Mouse (Mus musculus): ENCODE results near the gene Vmn1r49.
"Not testable (repeated sequence)": the region's sequence is repeated elsewhere in the genome, so short reads cannot be mapped to it uniquely, and the experiment has no call there.

Vmn1r49 gene

DNA sequence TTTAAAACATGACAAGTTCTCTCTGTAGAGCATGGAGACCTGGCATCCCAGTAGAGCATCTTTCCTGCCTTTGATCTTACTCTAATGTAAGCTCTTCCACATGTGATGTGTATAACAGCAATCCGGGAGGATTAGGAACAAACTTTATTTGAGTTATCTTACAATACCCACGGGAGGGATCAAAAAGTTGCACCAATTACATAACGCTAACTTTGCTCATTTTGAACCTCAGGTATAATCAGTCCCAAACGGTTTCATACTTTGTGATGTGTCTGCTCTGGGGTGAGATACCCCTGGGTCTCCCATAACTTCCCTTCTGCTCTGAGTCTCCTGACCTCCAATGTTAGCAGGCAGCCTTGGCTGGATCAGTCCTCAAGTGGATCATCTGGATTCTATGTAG lies at the start of gene Vmn1r49:
TSS of gene Vmn1r49 (minus strand) at position 101 of the 400 bp plus-strand sequence.
- no peak for DNase-seq (ENCODE audit: low spot score)

DNA sequence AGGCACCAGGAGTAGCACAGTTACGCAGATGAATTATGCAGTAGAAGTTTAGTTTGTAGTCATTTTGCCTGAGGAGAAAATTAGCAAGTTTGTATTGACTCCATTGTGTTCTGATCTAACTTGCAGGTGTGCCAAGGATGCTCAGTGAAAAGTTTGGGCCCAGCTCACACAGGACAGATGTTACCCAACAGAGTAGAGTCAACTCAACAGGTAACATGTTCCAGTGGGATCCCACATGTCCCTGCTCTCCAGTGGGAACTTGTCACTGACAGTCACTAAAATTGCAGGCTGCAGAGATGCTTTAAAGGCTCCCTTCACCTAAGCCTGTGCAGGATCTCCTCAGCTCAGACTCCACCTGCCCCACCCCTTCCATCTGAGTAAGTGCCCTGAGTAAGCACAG lies 44.0 kb upstream of the Vmn1r49 start, which contains the start of gene Vmn1r51:
TSS of gene Vmn1r51 (plus strand) at position 301 of the 400 bp plus-strand sequence.
- DNase-seq (ENCODE audit: low spot score), result not testable (repeated sequence)

DNA sequence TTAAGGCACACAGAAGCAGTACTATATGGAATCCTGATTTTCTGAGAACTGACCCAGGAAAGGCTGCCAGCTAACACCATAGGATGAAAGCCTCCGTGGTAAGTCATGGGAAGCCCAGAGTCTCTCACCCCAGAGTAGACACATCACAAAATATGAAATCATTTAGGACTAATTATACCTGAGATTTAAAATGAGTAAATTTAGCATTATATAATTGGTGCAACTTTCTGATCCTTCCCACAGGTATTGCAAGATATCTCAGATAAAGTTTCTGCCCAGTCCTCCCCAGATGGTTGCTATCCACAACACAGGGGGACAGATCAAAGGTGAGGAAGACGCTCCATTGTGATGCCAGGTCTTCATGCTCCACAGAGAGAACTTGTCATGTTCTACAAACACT lies 22.8 kb upstream of the Vmn1r49 start, which contains the start of gene Vmn1r50:
TSS of gene Vmn1r50 (plus strand) at position 301 of the 400 bp plus-strand sequence.
- no peak for DNase-seq (ENCODE audit: low spot score)

DNA sequence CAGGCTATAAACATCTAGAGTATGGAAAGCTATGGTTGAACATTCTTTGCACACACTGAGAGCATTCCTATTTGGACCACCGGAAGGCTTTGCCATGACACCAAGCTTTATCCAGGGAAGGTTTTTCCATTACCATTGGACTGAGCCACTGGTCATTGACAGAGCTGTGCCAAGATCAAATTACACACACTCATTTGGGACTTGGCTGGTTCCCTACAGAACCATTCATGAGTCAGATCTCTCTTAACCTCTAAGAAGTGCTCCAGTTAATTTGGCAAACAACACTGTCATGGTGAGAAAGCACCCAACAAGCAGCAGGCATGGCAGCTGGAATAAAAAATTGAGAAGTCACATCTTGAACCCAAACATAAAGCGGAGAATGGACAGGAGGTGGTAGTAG lies 22.3 kb upstream of the Vmn1r49 start:
- DNase-seq (ENCODE audit: low spot score), result no peak

DNA sequence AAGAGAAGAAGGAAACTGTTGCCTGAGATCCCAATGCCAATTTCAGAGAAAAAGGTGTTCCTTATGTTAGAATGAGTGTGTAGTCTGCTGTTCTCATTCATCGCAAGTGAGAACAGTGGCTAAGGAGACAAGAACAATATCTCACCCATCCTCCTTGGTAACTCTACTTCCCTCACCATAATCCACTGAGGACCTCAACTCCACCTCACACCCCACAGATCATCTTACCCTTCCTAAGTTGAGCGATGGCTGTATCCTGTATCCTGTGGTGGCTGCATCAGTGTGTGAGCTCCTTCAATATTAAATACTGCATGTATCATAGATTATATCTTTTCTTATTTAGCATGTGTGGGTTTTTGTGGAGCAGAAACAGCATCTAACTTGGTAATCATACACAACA lies 41.6 kb downstream of the Vmn1r49 start, which contains the start of gene Vmn1r48:
TSS of gene Vmn1r48 (minus strand) at position 101 of the 400 bp plus-strand sequence.
- not testable (repeated sequence) for DNase-seq (ENCODE audit: low spot score)

Measured in ovary, postnatal 14 days (tissue).